Mouse (Mus musculus) forebrain, postnatal 0 days (tissue): ENCODE data around the gene Efcab6. TPM values are rescaled to one million over a fixed set of nuclear protein-coding genes. Genes with fewer than 3 reads are reported as not detected.

ENCODE experiments used
- ATAC-seq: fragments of 200-750 bp; cut with Nextera tagmentation; 2 replicates; pipeline ENCODE4 v1.8.0; 2017; ENCODE audit warnings: mild to moderate bottlenecking, moderate library complexity
- DNase-seq: peaks from one replicate; pipeline ENCODE4 v3.0.0-alpha.2; 2015
- H3K27ac ChIP-seq: fragments of 300-500 bp; sonication (generic); 2 replicates; pipeline ENCODE4 v1.5.1; 2014; ENCODE audit warnings: low read depth, mild to moderate bottlenecking, antibody characterized with exemption, low read length, moderate library complexity, mixed read lengths
- H3K27me3 ChIP-seq: fragments of 300-500 bp; sonication (generic); 2 replicates; pipeline ENCODE4 v1.6.1; 2014; ENCODE audit warnings: mild to moderate bottlenecking, low read length, mixed read lengths; ENCODE audit not compliant: insufficient read depth
- H3K36me3 ChIP-seq: fragments of 300-500 bp; sonication (generic); 2 replicates; pipeline ENCODE4 v1.6.1; 2014; ENCODE audit warnings: mild to moderate bottlenecking, moderate library complexity; ENCODE audit not compliant: insufficient read depth
- H3K4me1 ChIP-seq: fragments of 300-500 bp; sonication (generic); 2 replicates; pipeline ENCODE4 v1.6.1; 2014; ENCODE audit warnings: antibody characterized with exemption; ENCODE audit not compliant: insufficient read depth
- H3K4me2 ChIP-seq: fragments of 300-500 bp; sonication (generic); 2 replicates; pipeline ENCODE4 v1.6.1; 2014; ENCODE audit warnings: low read depth, mild to moderate bottlenecking, moderate library complexity
- H3K4me3 ChIP-seq: fragments of 300-500 bp; sonication (generic); 2 replicates; pipeline ENCODE4 v1.5.1; 2014; ENCODE audit warnings: low read depth, low read length, mixed read lengths
- H3K9ac ChIP-seq: fragments of 300-500 bp; sonication (generic); 2 replicates; pipeline ENCODE4 v1.6.1; 2014; ENCODE audit warnings: mild to moderate bottlenecking
- H3K9me3 ChIP-seq: fragments of 300-500 bp; sonication (generic); 2 replicates; pipeline ENCODE4 v1.6.1; 2016; ENCODE audit warnings: low read length
- CTCF ChIP-seq: sonication (generic); IDR thresholded peaks from 2 replicates; pipeline ENCODE4 v1.5.1; 2016; ENCODE audit warnings: antibody characterized with exemption, control low read depth, low read depth
- WGBS: fragments of 180-500 bp; shearing (Covaris S2); extraction: QIAGEN DNeasy Blood & Tissue Kit; methylation state at CpG from one replicate; pipeline ENCODE4 v1.1.7; 2014; 5-methylcytosine and 5-hydroxymethylcytosine counted together
- polyA plus RNA-seq: library from polyadenylated mRNA; unstranded; fragments of >200 nt; fragmentation: Nextera tagmentation; extraction: Ambion mirVana; gene quantifications from 2 replicates; pipeline ENCODE4 v1.2.1, GENCODE M21; 2015
- total RNA-seq: library from RNA; depleted of rRNA; stranded (reverse); fragments of >200 nt; gene quantifications from 2 replicates; pipeline ENCODE4 v1.2.3, GENCODE M21; 2014

The Efcab6 gene
- total and polyA plus RNA-seq, 2 experiments from 2014 or later, result 4.4 to 6.0 TPM

DNA sequence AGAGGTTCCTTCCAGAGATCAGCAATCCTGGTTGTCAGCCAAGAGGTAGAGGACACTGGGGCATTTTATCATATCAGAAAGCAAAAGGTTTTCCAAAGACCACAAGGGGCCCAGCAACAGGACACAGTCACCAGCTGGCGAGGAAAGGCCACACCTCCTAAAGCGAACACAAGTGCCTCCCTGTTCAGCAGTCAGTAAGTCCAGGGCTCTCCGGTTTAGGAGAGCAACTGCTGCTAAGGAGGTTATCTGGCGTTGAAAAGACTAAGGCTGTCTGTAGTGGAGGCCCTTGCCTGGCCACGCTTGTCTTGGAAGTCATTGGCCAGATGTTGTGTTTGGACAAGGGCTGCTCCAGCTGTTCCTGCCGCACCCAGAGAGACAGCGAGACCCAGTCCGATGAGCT is 100.1 kb downstream of the Efcab6 start:
- no peak overlapping the region for H3K9ac ChIP-seq
- H3K4me3 ChIP-seq, result no peak overlapping the region
- 79% methylated on average over 8 of the region's 8 CpGs for WGBS
- H3K4me2 ChIP-seq, result no peak overlapping the region
- H3K36me3 ChIP-seq, result no peaks in the 10 kb centered on the region
- H3K4me1 ChIP-seq, result no peaks in the 10 kb centered on the region
- ATAC-seq (peak; percentile 38; the same call in 1 of the 2 replicates), DNase-seq (no peak)
- no peaks in the 10 kb centered on the region for H3K9me3 ChIP-seq
- H3K27me3 ChIP-seq, result no peaks in the 10 kb centered on the region
- no peak overlapping the region for H3K27ac ChIP-seq
- TF ChIP-seq CTCF, result no peak

DNA sequence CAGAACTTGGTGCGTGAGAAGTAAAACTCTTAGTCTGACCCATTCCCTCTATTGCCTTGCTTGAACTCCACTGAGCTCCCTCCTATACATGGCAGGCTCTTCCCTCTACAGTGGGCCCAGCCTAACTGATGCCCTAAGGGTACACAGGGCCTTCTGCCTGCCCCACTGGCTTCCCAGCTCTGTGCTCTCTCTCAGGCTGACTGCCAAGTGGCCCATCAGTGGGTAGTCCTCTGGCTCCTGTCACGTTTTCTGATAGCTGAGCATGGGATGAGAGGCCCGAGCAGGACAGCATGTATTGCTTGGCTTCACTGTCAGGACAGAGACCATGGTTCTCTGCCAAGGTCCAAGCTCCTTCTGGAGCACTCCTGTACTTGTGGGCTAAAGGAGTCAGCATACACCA is 106.8 kb downstream of the Efcab6 start:
- Histone ChIP-seq H3K4me1 (0 out of 2 replicates have a peak, but pooled peaks cover 3% of the 10 kb centered on the region), H3K9ac (no peak overlapping the region), H3K27me3 (no peaks in the 10 kb centered on the region), H3K4me3 (no peak overlapping the region), H3K4me2 (no peak overlapping the region), H3K9me3 (no peaks in the 10 kb centered on the region), H3K27ac (peak overlapping the region; percentile 2; the same call in 1 of the 2 replicates), H3K36me3 (no peaks in the 10 kb centered on the region)
- no peak for TF ChIP-seq CTCF
- DNase-seq, result no peak
- no peak for ATAC-seq
- WGBS, result 61% methylated on average over 3 of the region's 3 CpGs

GRCm38 (mm10) chr15:83956996-83957395 is 108.2 kb downstream of the Efcab6 start:
- no peaks in the 10 kb centered on the region for H3K27me3 ChIP-seq
- H3K4me1 ChIP-seq, result 0 out of 2 replicates have a peak, but pooled peaks cover 3% of the 10 kb centered on the region
- H3K4me2 ChIP-seq, result no peak overlapping the region
- no peaks in the 10 kb centered on the region for H3K36me3 ChIP-seq
- peak overlapping the region; percentile 16; the same call in 1 of the 2 replicates for H3K27ac ChIP-seq
- no peak for TF ChIP-seq CTCF
- H3K9me3 ChIP-seq, result no peaks in the 10 kb centered on the region
- 56% methylated on average over 7 of the region's 7 CpGs for WGBS
- H3K4me3 ChIP-seq, result no peak overlapping the region
- ATAC-seq (no peak; the same call in 1 of the 2 replicates), DNase-seq (peak; percentile 41)
- H3K9ac ChIP-seq, result no peak overlapping the region

- ATAC-seq, result no peak
- no peak overlapping the region for H3K4me2 ChIP-seq
- DNase-seq, result no peak
- H3K36me3 ChIP-seq, result no peaks in the 10 kb centered on the region
- no peaks in the 10 kb centered on the region for H3K9me3 ChIP-seq
- 87% methylated on average over 8 of the region's 8 CpGs for WGBS
- H3K4me3 ChIP-seq, result no peak overlapping the region
- no peaks in the 10 kb centered on the region for H3K27me3 ChIP-seq
- no peak overlapping the region for H3K9ac ChIP-seq
- no peak for TF ChIP-seq CTCF
- H3K27ac ChIP-seq, result no peak overlapping the region; the same call in 1 of the 2 replicates
- H3K4me1 ChIP-seq, result 0 out of 2 replicates have a peak, but pooled peaks cover 3% of the 10 kb centered on the region
Observed at GRCm38 (mm10) chr15:83955948-83956707, 109.1 kb downstream of the Efcab6 start.

DNA sequence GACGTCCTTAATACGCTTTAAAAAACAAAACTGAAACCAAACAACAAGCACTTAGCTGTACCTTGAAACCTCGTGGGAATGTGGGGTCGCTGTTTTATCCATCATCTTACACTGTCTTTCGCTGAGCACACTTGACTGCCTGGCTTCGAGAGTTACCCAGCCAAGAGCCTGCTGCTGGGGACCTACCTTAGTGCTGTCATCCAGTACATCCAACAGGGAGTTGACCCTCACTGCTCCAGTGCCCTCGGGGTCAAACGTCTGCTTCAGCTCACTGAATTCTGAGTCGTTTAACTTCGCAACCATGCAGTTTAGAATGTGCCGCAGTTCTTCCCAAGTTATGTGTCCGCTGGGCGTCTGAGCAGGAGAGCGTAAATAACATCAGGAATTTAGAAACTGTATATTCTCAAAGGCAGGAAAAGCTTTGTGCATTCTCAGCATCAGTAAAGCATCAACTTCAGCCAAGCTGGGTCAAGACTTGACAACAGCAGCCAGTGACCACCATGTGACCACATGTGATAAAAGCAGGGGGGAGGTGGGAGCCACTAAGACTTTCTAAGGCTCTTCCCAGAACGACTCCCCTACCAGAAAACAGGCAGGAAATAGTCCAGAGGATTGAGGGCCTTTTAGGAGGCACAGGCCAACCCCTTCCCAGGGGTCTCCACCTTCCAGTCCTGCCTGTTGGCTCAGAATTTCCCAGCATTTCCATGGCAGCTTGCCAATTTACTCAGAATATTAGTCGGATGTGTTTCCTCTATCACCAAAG is 115.3 kb downstream of the Efcab6 start:
- no peak overlapping the region for H3K4me2 ChIP-seq
- H3K27ac ChIP-seq, result no peak overlapping the region
- no peak overlapping the region for H3K9ac ChIP-seq
- H3K36me3 ChIP-seq, result no peaks in the 10 kb centered on the region
- no peaks in the 10 kb centered on the region for H3K4me1 ChIP-seq
- no peaks in the 10 kb centered on the region for H3K9me3 ChIP-seq
- H3K4me3 ChIP-seq, result no peak overlapping the region
- DNase-seq (no peak), ATAC-seq (no peak)
- TF ChIP-seq CTCF, result no peak
- no peaks in the 10 kb centered on the region for H3K27me3 ChIP-seq
- whole genome bisulfite sequencing, result 68% methylated on average over 16 of the region's 16 CpGs

DNA sequence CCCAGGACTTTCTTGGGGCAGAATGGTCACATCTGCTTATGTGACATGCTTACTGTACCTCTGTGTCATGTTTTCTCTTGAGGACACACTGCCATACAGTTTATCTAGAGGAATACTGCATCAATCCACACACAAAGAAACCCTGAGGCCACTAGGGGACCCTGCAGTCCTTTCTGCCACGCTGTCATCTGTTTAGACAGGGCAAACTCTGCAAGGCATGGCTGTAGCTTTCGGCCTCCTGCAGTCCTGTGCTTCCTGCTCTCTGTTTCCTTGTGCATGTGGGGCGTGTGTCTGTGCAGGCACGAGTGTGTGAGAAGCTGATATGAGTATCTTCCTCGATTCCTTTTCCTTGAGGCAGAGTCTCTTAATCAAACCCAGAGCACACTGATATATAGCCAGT is 125.5 kb downstream of the Efcab6 start:
- Histone ChIP-seq H3K9me3 (no peaks in the 10 kb centered on the region), H3K4me2 (no peak overlapping the region), H3K9ac (no peak overlapping the region), H3K27me3 (no peaks in the 10 kb centered on the region), H3K4me3 (no peak overlapping the region), H3K27ac (no peak overlapping the region), H3K36me3 (no peaks in the 10 kb centered on the region), H3K4me1 (no peaks in the 10 kb centered on the region)
- ATAC-seq (peak; percentile 53), DNase-seq (peak; percentile 12)
- 62% methylated on average over 5 of the region's 5 CpGs for WGBS
- peak; percentile 52 for TF ChIP-seq CTCF

- Histone ChIP-seq H3K36me3 (no peaks in the 10 kb centered on the region), H3K4me1 (no peaks in the 10 kb centered on the region), H3K9me3 (no peaks in the 10 kb centered on the region), H3K4me3 (no peak overlapping the region), H3K9ac (no peak overlapping the region), H3K4me2 (no peak overlapping the region), H3K27ac (0 out of 2 replicates have a peak overlapping the region, but pooled peaks have one; percentile 40), H3K27me3 (no peaks in the 10 kb centered on the region)
- TF ChIP-seq CTCF, result no peak
- WGBS, result 25% methylated on average over 2 of the region's 2 CpGs
- no peak for DNase-seq
- no peak for ATAC-seq
Observed at GRCm38 (mm10) chr15:83938466-83938865, 126.7 kb downstream of the Efcab6 start.
